Mouse (Mus musculus) hindbrain, postnatal 0 days (tissue): ENCODE results near the gene Hoxa3. TPM values are rescaled to one million over a fixed set of nuclear protein-coding genes. Genes with fewer than 3 reads are reported as not detected.
A peak's percentile ranks its signal among the peaks of the same experiment; 100 is the strongest.

Experiments
- ATAC-seq: fragments of 200-750 bp; cut with Nextera tagmentation; 2 replicates; pipeline ENCODE4 v1.8.0; 2017; ENCODE audit warnings: mild to moderate bottlenecking, moderate TSS enrichment, moderate library complexity
- DNase-seq: peaks from one replicate; pipeline ENCODE4 v3.0.0-alpha.2; 2015; ENCODE audit warnings: low spot score
- H3K27ac ChIP-seq: fragments of 300-500 bp; sonication (generic); 2 replicates; pipeline ENCODE4 v1.5.1; 2014; ENCODE audit warnings: mild to moderate bottlenecking
- H3K27me3 ChIP-seq: fragments of 300-500 bp; sonication (generic); 2 replicates; pipeline ENCODE4 v1.6.1; 2014; ENCODE audit warnings: low read length, mixed read lengths; ENCODE audit not compliant: insufficient read depth
- H3K36me3 ChIP-seq: fragments of 300-500 bp; sonication (generic); 2 replicates; pipeline ENCODE4 v1.6.1; 2014; ENCODE audit warnings: low read length, mixed read lengths; ENCODE audit not compliant: insufficient read depth
- H3K4me1 ChIP-seq: fragments of 300-500 bp; sonication (generic); 2 replicates; pipeline ENCODE4 v1.6.1; 2014; ENCODE audit warnings: antibody characterized with exemption, low read length, mixed read lengths; ENCODE audit not compliant: insufficient read depth
- H3K4me2 ChIP-seq: fragments of 300-500 bp; sonication (generic); 2 replicates; pipeline ENCODE4 v1.6.1; 2014; ENCODE audit warnings: low read depth, mild to moderate bottlenecking, low read length, moderate library complexity, mixed read lengths
- H3K4me3 ChIP-seq: fragments of 300-500 bp; sonication (generic); 2 replicates; pipeline ENCODE4 v1.5.1; 2014; ENCODE audit warnings: low read length
- H3K9ac ChIP-seq: fragments of 300-500 bp; sonication (generic); replicated peaks from 2 replicates; pipeline ENCODE4 v1.6.1; 2014; ENCODE audit warnings: mild to moderate bottlenecking, low read length, moderate library complexity, mixed read lengths
- H3K9me3 ChIP-seq: fragments of 300-500 bp; sonication (generic); 2 replicates; pipeline ENCODE4 v1.6.1; 2016; ENCODE audit warnings: low read length, mixed read lengths
- CTCF ChIP-seq: IDR thresholded peaks from 2 replicates; pipeline ENCODE4 v1.5.1; 2016; ENCODE audit warnings: antibody characterized with exemption, control low read depth, low read depth
- WGBS: fragments of 180-500 bp; shearing (Covaris S2); extraction: QIAGEN DNeasy Blood & Tissue Kit; methylation state at CpG from one replicate; pipeline ENCODE4 v1.1.7; 2014; 5-methylcytosine and 5-hydroxymethylcytosine counted together
- polyA plus RNA-seq: library from polyadenylated mRNA; unstranded; fragments of >200 nt; fragmentation: Nextera tagmentation; extraction: Ambion mirVana; gene quantifications from 2 replicates; pipeline ENCODE4 v1.2.1, GENCODE M21; 2015
- total RNA-seq: library from RNA; depleted of rRNA; stranded (reverse); fragments of >200 nt; gene quantifications from 2 replicates; pipeline ENCODE4 v1.2.3, GENCODE M21; 2014

Gene Hoxa3
- total and polyA plus RNA-seq, 2 experiments from 2014 or later = 7.9 to 9.8 TPM

GRCm38 (mm10) chr6:52189909-52190308 is 23.2 kb downstream of the Hoxa3 start:
- peaks cover 85% of the 10 kb centered on the region for H3K27me3 ChIP-seq
- no peaks in the 10 kb centered on the region for H3K9me3 ChIP-seq
- peak overlapping the region; percentile 79 for H3K27ac ChIP-seq
- H3K4me2 ChIP-seq = peak overlapping the region; percentile 50
- DNase-seq = no peak
- H3K4me3 ChIP-seq = peak overlapping the region; percentile 41
- no peak for ATAC-seq
- WGBS = 9% methylated on average over 8 of the region's 8 CpGs
- H3K4me1 ChIP-seq = no peaks in the 10 kb centered on the region
- peak overlapping the region; percentile 57 for H3K9ac ChIP-seq
- H3K36me3 ChIP-seq = no peaks in the 10 kb centered on the region
- no peak for TF ChIP-seq CTCF

GRCm38 (mm10) chr6:52189172-52189591 is 24.0 kb downstream of the Hoxa3 start:
- Histone ChIP-seq H3K4me3 (no peak overlapping the region), H3K27me3 (peaks cover 85% of the 10 kb centered on the region), H3K4me2 (peak overlapping the region; percentile 50), H3K4me1 (0 out of 2 replicates have a peak, but pooled peaks cover 4% of the 10 kb centered on the region), H3K27ac (peak overlapping the region; percentile 79; the same call in 1 of the 2 replicates), H3K9ac (no peak overlapping the region; the same call in 1 of the 2 replicates), H3K9me3 (no peaks in the 10 kb centered on the region), H3K36me3 (no peaks in the 10 kb centered on the region)
- ATAC-seq (no peak), DNase-seq (no peak)
- no peak for TF ChIP-seq CTCF
- WGBS = 14% methylated on average over 5 of the region's 5 CpGs

- TF ChIP-seq CTCF = no peak
- DNase-seq (no peak), ATAC-seq (no peak)
- H3K4me1 ChIP-seq = 0 out of 2 replicates have a peak, but pooled peaks cover 4% of the 10 kb centered on the region
- WGBS = 14% methylated on average over 1 of the region's 1 CpGs
- no peaks in the 10 kb centered on the region for H3K36me3 ChIP-seq
- no peaks in the 10 kb centered on the region for H3K9me3 ChIP-seq
- H3K4me2 ChIP-seq = no peak overlapping the region
- H3K9ac ChIP-seq = no peak overlapping the region
- no peak overlapping the region for H3K4me3 ChIP-seq
- no peak overlapping the region for H3K27ac ChIP-seq
- H3K27me3 ChIP-seq = peaks cover 92% of the 10 kb centered on the region
Measured at GRCm38 (mm10) chr6:52186500-52186899, 26.6 kb downstream of the Hoxa3 start.

- H3K4me1 ChIP-seq = 0 out of 2 replicates have a peak, but pooled peaks cover 4% of the 10 kb centered on the region
- H3K36me3 ChIP-seq = no peaks in the 10 kb centered on the region
- no peak overlapping the region; the same call in 1 of the 2 replicates for H3K27ac ChIP-seq
- H3K4me2 ChIP-seq = no peak overlapping the region
- no peak overlapping the region for H3K4me3 ChIP-seq
- DNase-seq (no peak), ATAC-seq (no peak)
- H3K9ac ChIP-seq = no peak overlapping the region
- no peaks in the 10 kb centered on the region for H3K9me3 ChIP-seq
- no peak for TF ChIP-seq CTCF
- peaks cover 93% of the 10 kb centered on the region for H3K27me3 ChIP-seq
- WGBS = 15% methylated on average over 3 of the region's 3 CpGs
Measured at GRCm38 (mm10) chr6:52185834-52186233, 27.3 kb downstream of the Hoxa3 start.

- no peak overlapping the region; the same call in 1 of the 2 replicates for H3K4me3 ChIP-seq
- H3K36me3 ChIP-seq = no peaks in the 10 kb centered on the region
- H3K4me1 ChIP-seq = 0 out of 2 replicates have a peak, but pooled peaks cover 4% of the 10 kb centered on the region
- H3K4me2 ChIP-seq = peak overlapping the region; percentile 30
- H3K9ac ChIP-seq = no peak overlapping the region
- 0 out of 2 replicates have a peak overlapping the region, but pooled peaks have one; percentile 45 for H3K27ac ChIP-seq
- H3K27me3 ChIP-seq = peaks cover 94% of the 10 kb centered on the region
- DNase-seq (no peak), ATAC-seq (no peak)
- TF ChIP-seq CTCF = no peak
- WGBS = 4% methylated on average over 19 of the region's 19 CpGs
- no peaks in the 10 kb centered on the region for H3K9me3 ChIP-seq
Measured at GRCm38 (mm10) chr6:52185222-52185621, 27.9 kb downstream of the Hoxa3 start.

- Histone ChIP-seq H3K27me3 (peaks cover 93% of the 10 kb centered on the region), H3K9ac (no peak overlapping the region), H3K9me3 (no peaks in the 10 kb centered on the region), H3K4me3 (no peak overlapping the region), H3K36me3 (no peaks in the 10 kb centered on the region), H3K4me1 (0 out of 2 replicates have a peak, but pooled peaks cover 4% of the 10 kb centered on the region), H3K4me2 (peak overlapping the region; percentile 30; the same call in 1 of the 2 replicates), H3K27ac (peak overlapping the region; percentile 45; the same call in 1 of the 2 replicates)
- DNase-seq = no peak
- ATAC-seq = no peak
- 6% methylated on average over 6 of the region's 6 CpGs for WGBS
- TF ChIP-seq CTCF = no peak
Measured at GRCm38 (mm10) chr6:52184668-52185067, 28.5 kb downstream of the Hoxa3 start.

- WGBS = 13% methylated on average over 10 of the region's 10 CpGs
- Histone ChIP-seq H3K4me1 (0 out of 2 replicates have a peak, but pooled peaks cover 4% of the 10 kb centered on the region), H3K27me3 (peaks cover 97% of the 10 kb centered on the region), H3K4me3 (no peak overlapping the region), H3K9me3 (no peaks in the 10 kb centered on the region), H3K9ac (no peak overlapping the region), H3K36me3 (no peaks in the 10 kb centered on the region), H3K27ac (0 out of 2 replicates have a peak overlapping the region, but pooled peaks have one; percentile 45), H3K4me2 (0 out of 2 replicates have a peak overlapping the region, but pooled peaks have one; percentile 5)
- DNase-seq = no peak
- no peak for TF ChIP-seq CTCF
- ATAC-seq = no peak
Measured at GRCm38 (mm10) chr6:52183311-52184080, 29.6 kb downstream of the Hoxa3 start.
